Mouse (Mus musculus): ENCODE measurements at regions not wholly inside any gene's neighbourhood (a gene's known extent, or its start where the extent isn't known, plus 50 kb on each side); places are given as distances from the start of the nearest gene placed in this dataset.

DNA sequence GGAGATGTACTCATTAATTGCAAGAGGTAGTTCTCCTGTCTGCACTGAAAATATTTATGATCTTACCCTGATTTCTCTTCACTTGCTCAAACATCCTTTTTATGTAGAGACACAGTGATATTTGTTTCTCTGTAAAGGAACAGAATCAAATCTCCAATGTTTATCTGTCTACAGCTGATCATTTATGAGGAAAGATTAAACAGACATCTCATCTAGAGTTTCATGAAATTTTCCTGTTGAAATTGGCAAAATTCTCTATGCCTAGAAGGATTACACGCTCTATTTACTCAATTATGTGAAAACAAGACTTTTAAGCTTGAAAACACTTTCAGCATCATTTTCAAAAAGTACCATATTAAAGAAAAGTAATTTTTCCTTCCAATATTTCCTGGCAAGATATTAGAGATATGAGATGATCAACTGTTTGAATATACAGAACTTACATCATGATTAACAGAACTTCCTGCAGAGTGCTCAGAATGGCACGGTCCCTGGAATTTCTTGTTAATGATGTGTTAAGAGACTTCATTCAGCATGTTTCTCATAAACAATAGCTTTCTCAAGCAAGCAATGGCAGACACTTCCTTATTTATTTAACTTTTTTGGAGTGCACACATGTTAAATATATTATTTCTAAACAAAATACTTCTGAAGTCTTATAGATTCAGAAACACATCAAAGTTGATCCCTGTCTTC is 834.1 kb upstream of the Adgrl4 start:
- no peak for TF ChIP-seq CTCF (IDR thresholded peaks at IDR 0.05)
- TF ChIP-seq POLR2A (IDR thresholded peaks at IDR 0.05; ENCODE audit: insufficient read depth, low read depth, low read length) = no peak
- no peak for TF ChIP-seq EP300 (IDR thresholded peaks at IDR 0.05; ENCODE audit: insufficient read depth, low read depth, low read length)
